Mouse (Mus musculus) erythroblast, embryonic 14.5 days (primary cell): Measurements from ENCODE around the gene Cse1l. TPM values are rescaled to one million over a fixed set of nuclear protein-coding genes. Genes with fewer than 3 reads are reported as not detected.
A peak's percentile ranks its signal among the peaks of the same experiment; 100 is the strongest.

Source experiments
- H3K27me3 ChIP-seq: 2 replicates; pipeline ENCODE4 v1.6.1; 2012; ENCODE audit warnings: inconsistent platforms; ENCODE audit not compliant: control insufficient read depth
- H3K36me3 ChIP-seq: 2 replicates; pipeline ENCODE4 v1.6.1; 2012; ENCODE audit warnings: mild to moderate bottlenecking, inconsistent platforms; ENCODE audit not compliant: control insufficient read depth
- H3K4me1 ChIP-seq: 2 replicates; pipeline ENCODE4 v1.6.1; 2012; ENCODE audit warnings: inconsistent platforms; ENCODE audit not compliant: control insufficient read depth
- H3K4me3 ChIP-seq: replicated peaks from 2 replicates; pipeline ENCODE3; 2012; ENCODE audit warnings: moderate library complexity, mild to moderate bottlenecking, inconsistent platforms
- H3K9me3 ChIP-seq: 2 replicates; pipeline ENCODE4 v1.6.1; 2012; ENCODE audit warnings: low read length, inconsistent platforms, mixed read lengths; ENCODE audit not compliant: control insufficient read depth
- GATA1 ChIP-seq: IDR thresholded peaks from 2 replicates; pipeline ENCODE4 v1.6.1; 2012; ENCODE audit warnings: low read length, inconsistent platforms, mixed read lengths
- TAL1 ChIP-seq: IDR thresholded peaks from 3 replicates; pipeline ENCODE4 v1.6.1; 2012; ENCODE audit warnings: low read length, inconsistent platforms, mixed read lengths
- polyA plus RNA-seq: library from polyadenylated mRNA; stranded (reverse); fragments of >175 nt; gene quantifications from 2 replicates; pipeline ENCODE4 v1.2.3, GENCODE M21; 2012

Cse1l gene
- 0.16 and 0.22 TPM in 2 replicates for polyA plus RNA-seq

- H3K9me3 ChIP-seq, result no peaks in the 10 kb centered on the region
- no peak for TF ChIP-seq GATA1
- TF ChIP-seq TAL1, result no peak
- peaks cover 49% of the 10 kb centered on the region for H3K4me1 ChIP-seq
- no peaks in the 10 kb centered on the region for H3K27me3 ChIP-seq
- H3K4me3 ChIP-seq, result peak within 1 kb of the TSS; percentile 97
- H3K36me3 ChIP-seq, result peaks cover 26% of the 10 kb centered on the region
Observed at GRCm38 (mm10) chr2:166905711-166906522, at the start of gene Cse1l. Gene Cse1l (plus strand): TSS chr2:166906040.

DNA sequence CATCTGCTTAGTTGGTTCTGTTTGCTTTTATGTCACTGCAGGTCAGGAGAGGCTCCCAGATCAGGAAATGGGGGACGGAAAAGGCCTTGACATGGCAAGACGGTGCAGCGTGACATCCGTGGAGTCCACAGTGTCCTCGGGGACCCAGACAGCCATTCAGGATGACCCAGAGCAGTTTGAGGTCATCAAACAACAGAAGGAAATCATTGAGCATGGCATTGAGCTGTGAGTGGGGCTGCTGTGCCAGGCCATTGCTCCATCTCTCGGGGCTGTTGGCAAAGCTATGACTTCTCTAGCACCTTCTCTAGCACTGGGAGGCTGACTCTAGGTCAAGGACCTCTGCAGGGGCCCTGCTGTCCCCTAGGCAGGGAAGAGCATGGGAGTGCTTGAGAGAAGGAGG is 49.5 kb upstream of the Cse1l start:
- H3K36me3 ChIP-seq, result peaks cover 98% of the 10 kb centered on the region

DNA sequence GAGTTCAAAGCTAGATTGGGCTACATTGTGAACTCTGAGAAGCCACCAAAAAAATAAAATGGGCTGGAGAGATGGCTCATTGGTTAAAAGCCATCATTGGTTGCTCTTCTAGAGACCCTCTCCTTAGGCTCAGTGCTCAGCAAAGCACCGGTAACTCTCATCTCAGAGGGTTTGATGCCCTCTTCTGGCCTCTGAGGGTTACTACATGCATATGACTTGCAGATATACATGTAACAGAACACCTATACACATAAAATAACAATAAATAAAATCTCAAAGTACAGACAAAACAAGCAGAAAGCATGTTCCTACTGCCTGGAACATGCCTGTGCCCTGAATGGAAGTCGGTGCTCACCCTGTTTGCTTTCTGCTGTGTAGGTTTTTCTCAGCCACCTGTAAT is 48.7 kb upstream of the Cse1l start:
- no peak overlapping the region for H3K4me3 ChIP-seq
- no peaks in the 10 kb centered on the region for H3K4me1 ChIP-seq
- no peaks in the 10 kb centered on the region for H3K27me3 ChIP-seq
- no peak for TF ChIP-seq TAL1
- no peak for TF ChIP-seq GATA1
- peaks cover 98% of the 10 kb centered on the region for H3K36me3 ChIP-seq
- peaks cover 3% of the 10 kb centered on the region for H3K9me3 ChIP-seq

More for the DNA sequence above, 49.5 kb upstream of the Cse1l start:
- Histone ChIP-seq H3K4me3 (no peak overlapping the region), H3K4me1 (no peaks in the 10 kb centered on the region), H3K27me3 (no peaks in the 10 kb centered on the region), H3K9me3 (peaks cover 7% of the 10 kb centered on the region)
- no peak for TF ChIP-seq TAL1
- TF ChIP-seq GATA1, result no peak

DNA sequence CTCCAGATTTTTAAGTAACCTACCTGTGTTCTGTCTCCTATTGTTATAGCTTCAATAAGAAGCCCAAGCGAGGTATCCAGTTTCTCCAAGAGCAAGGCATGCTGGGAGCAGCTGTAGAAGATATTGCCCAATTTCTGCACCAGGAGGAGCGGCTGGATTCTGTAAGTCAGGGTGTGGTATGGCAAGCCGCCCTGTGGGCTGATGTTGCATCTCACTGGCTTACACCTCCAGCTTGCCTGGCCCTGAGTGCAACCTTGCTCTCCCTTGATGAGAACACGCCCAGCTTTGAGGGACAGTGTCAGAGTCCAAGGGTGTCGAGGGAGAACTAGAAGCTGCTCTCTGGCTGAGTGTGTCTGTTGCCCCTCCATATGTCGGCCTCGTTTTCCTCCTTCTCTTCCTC is 46.6 kb upstream of the Cse1l start:
- Histone ChIP-seq H3K36me3 (peaks cover 97% of the 10 kb centered on the region), H3K4me3 (no peak overlapping the region), H3K27me3 (no peaks in the 10 kb centered on the region), H3K9me3 (no peaks in the 10 kb centered on the region), H3K4me1 (no peaks in the 10 kb centered on the region)
- TF ChIP-seq GATA1, result no peak
- TF ChIP-seq TAL1, result no peak

- H3K4me1 ChIP-seq, result no peaks in the 10 kb centered on the region
- no peak overlapping the region for H3K4me3 ChIP-seq
- peaks cover 99% of the 10 kb centered on the region for H3K36me3 ChIP-seq
- no peak for TF ChIP-seq TAL1
- TF ChIP-seq GATA1, result no peak
- H3K9me3 ChIP-seq, result no peaks in the 10 kb centered on the region
- no peaks in the 10 kb centered on the region for H3K27me3 ChIP-seq
Observed at GRCm38 (mm10) chr2:166862505-166862904, 43.3 kb upstream of the Cse1l start.

GRCm38 (mm10) chr2:166865476-166865875 is 40.4 kb upstream of the Cse1l start:
- H3K36me3 ChIP-seq, result peaks cover 99% of the 10 kb centered on the region
- no peaks in the 10 kb centered on the region; the same call in 1 of the 2 replicates for H3K4me1 ChIP-seq
- no peaks in the 10 kb centered on the region for H3K9me3 ChIP-seq
- no peak overlapping the region for H3K4me3 ChIP-seq
- TF ChIP-seq TAL1 (no peak), GATA1 (no peak)
- no peaks in the 10 kb centered on the region for H3K27me3 ChIP-seq

DNA sequence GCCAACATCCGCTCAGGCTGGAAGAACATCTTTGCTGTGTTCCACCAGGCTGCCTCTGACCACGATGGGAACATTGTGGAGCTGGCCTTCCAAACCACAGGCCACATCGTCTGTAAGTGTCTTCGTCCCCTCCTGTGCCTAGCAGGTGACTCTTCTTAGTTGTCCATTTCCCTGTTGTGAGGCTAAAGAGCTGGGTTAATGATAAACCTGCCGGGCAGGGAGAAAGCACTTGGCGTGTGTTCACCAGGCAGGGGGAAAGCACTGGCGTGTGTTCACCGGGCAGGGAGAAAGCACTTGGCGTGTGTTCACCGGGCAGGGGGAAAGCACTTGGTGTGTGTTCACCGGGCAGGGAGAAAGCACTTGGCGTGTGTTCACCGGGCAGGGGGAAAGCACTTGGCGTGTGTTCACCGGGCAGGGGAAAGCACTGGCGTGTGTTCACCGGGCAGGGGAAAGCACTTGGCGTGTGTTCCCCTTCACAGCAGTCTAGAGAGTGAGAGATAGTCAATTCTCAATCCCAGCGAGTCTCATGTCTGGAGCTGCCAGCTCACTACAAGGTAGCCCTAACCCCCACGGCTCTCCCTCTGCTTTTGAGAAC is 35.5 kb upstream of the Cse1l start:
- no peaks in the 10 kb centered on the region for H3K27me3 ChIP-seq
- no peaks in the 10 kb centered on the region for H3K9me3 ChIP-seq
- no peak overlapping the region for H3K4me3 ChIP-seq
- H3K36me3 ChIP-seq, result peaks cover 96% of the 10 kb centered on the region
- TF ChIP-seq TAL1, result no peak
- no peak for TF ChIP-seq GATA1
- H3K4me1 ChIP-seq, result no peaks in the 10 kb centered on the region; the same call in 1 of the 2 replicates

- H3K27me3 ChIP-seq, result no peaks in the 10 kb centered on the region
- TF ChIP-seq TAL1, result no peak
- no peak for TF ChIP-seq GATA1
- peaks cover 96% of the 10 kb centered on the region for H3K36me3 ChIP-seq
- H3K4me3 ChIP-seq, result no peak overlapping the region
- no peaks in the 10 kb centered on the region; the same call in 1 of the 2 replicates for H3K4me1 ChIP-seq
- no peaks in the 10 kb centered on the region for H3K9me3 ChIP-seq
Observed at GRCm38 (mm10) chr2:166870899-166871298, 34.9 kb upstream of the Cse1l start.

- Histone ChIP-seq H3K9me3 (no peaks in the 10 kb centered on the region), H3K4me3 (no peak overlapping the region), H3K27me3 (no peaks in the 10 kb centered on the region), H3K4me1 (no peaks in the 10 kb centered on the region; the same call in 1 of the 2 replicates), H3K36me3 (peaks cover 94% of the 10 kb centered on the region)
- TF ChIP-seq GATA1 (no peak), TAL1 (no peak)
Observed at GRCm38 (mm10) chr2:166874675-166875280, 31.1 kb upstream of the Cse1l start.
